Mouse (Mus musculus) gonadal fat pad, adult 2 months (tissue): ENCODE data around the gene Lin37. TPM values are rescaled to one million over a fixed set of nuclear protein-coding genes. Genes with fewer than 3 reads are reported as not detected.

ENCODE experiments used
- polyA plus RNA-seq: library from polyadenylated mRNA; depleted of rRNA; stranded (reverse); fragments of >200 nt; gene quantifications from 2 replicates; pipeline ENCODE4 v1.2.3, GENCODE M21; 2012; rRNA removed

Gene Lin37
- polyA plus RNA-seq, 1 experiment: 31.8 TPM

Other genes with a start within 250 kb of the Lin37 start
- 5.4 and 7.2 TPM in 2 replicates for gene Syne4, start 245.0 kb downstream of the Lin37 start, polyA plus RNA-seq
- gene E130208F15Rik, start 238.1 kb downstream of the Lin37 start, polyA plus RNA-seq: 1.1 and 1.7 TPM in 2 replicates
- 16.8 and 17.2 TPM in 2 replicates for gene Sdhaf1, start 235.9 kb downstream of the Lin37 start, polyA plus RNA-seq
- 2.6 and 3.8 TPM in 2 replicates for gene Lrfn3, start 197.1 kb downstream of the Lin37 start, polyA plus RNA-seq
- gene Tyrobp, start 146.1 kb downstream of the Lin37 start, polyA plus RNA-seq: 156 and 182 TPM in 2 replicates
- gene Hcst, start 140.0 kb downstream of the Lin37 start, polyA plus RNA-seq: 6.8 and 10.8 TPM in 2 replicates
- gene Nfkbid, start 138.1 kb downstream of the Lin37 start, polyA plus RNA-seq: 1.8 and 2.6 TPM in 2 replicates
- gene Aplp1, start 114.3 kb downstream of the Lin37 start, polyA plus RNA-seq: 2.5 and 5.4 TPM in 2 replicates
- not detected in 2 replicates for gene Kirrel2, start 102.1 kb downstream of the Lin37 start, polyA plus RNA-seq
- not detected in 2 replicates for gene Nphs1, start 101.5 kb downstream of the Lin37 start, polyA plus RNA-seq
- gene Prodh2, start 66.2 kb downstream of the Lin37 start, polyA plus RNA-seq: 0.19 and 0.20 TPM in 2 replicates
- gene Arhgap33, start 24.8 kb downstream of the Lin37 start, polyA plus RNA-seq: 9.3 and 13.5 TPM in 2 replicates
- 68.9 and 72.1 TPM in 2 replicates for gene Hspb6, start 7.7 kb downstream of the Lin37 start, polyA plus RNA-seq
- 13.3 and 13.9 TPM in 2 replicates for gene Proser3, start 7.5 kb downstream of the Lin37 start, polyA plus RNA-seq
- 46.8 and 55.9 TPM in 2 replicates for gene U2af1l4, start 3.5 kb upstream of the Lin37 start, polyA plus RNA-seq
- 1.4 and 1.6 TPM in 2 replicates for gene Gm49396, start 3.5 kb upstream of the Lin37 start, polyA plus RNA-seq
- gene Psenen, start 3.8 kb upstream of the Lin37 start, polyA plus RNA-seq: 134 and 146 TPM in 2 replicates
- 4.0 and 5.0 TPM in 2 replicates for gene Igflr1, start 5.6 kb upstream of the Lin37 start, polyA plus RNA-seq
- 37.4 and 45.6 TPM in 2 replicates for gene Kmt2b, start 28.9 kb upstream of the Lin37 start, polyA plus RNA-seq
- gene Zbtb32, start 39.1 kb upstream of the Lin37 start, polyA plus RNA-seq: 1.8 and 2.1 TPM in 2 replicates
- 128 and 176 TPM in 2 replicates for gene Upk1a, start 53.0 kb upstream of the Lin37 start, polyA plus RNA-seq
- 518 and 792 TPM in 2 replicates for gene Cox6b1, start 66.3 kb upstream of the Lin37 start, polyA plus RNA-seq
- gene Etv2, start 76.0 kb upstream of the Lin37 start, polyA plus RNA-seq: not detected in 2 replicates
- gene Rbm42, start 90.5 kb upstream of the Lin37 start, polyA plus RNA-seq: 46.1 and 54.3 TPM in 2 replicates
- gene Haus5, start 105.2 kb upstream of the Lin37 start, polyA plus RNA-seq: 8.6 and 9.7 TPM in 2 replicates
- 0.41 and 0.46 TPM in 2 replicates for gene Pmis2, start 111.8 kb upstream of the Lin37 start, polyA plus RNA-seq
- 0.66 and 1.5 TPM in 2 replicates for gene 2200002J24Rik, start 139.1 kb upstream of the Lin37 start, polyA plus RNA-seq
- 80.5 and 104 TPM in 2 replicates for gene Atp4a, start 152.4 kb upstream of the Lin37 start, polyA plus RNA-seq
- gene Tmem147, start 169.7 kb upstream of the Lin37 start, polyA plus RNA-seq: 216 and 270 TPM in 2 replicates
- 22.6 and 32.2 TPM in 2 replicates for gene Gapdhs, start 183.8 kb upstream of the Lin37 start, polyA plus RNA-seq
- 3.8 and 4.7 TPM in 2 replicates for gene Sbsn, start 191.6 kb upstream of the Lin37 start, polyA plus RNA-seq
- gene Dmkn, start 203.9 kb upstream of the Lin37 start, polyA plus RNA-seq: 11.1 and 17.7 TPM in 2 replicates
- 1.5 TPM in 1 of 2 replicates, not detected in the other for gene Krtdap, start 228.1 kb upstream of the Lin37 start, polyA plus RNA-seq